Mouse (Mus musculus) bone marrow macrophage, adult 2 months (primary cell): ENCODE data around the gene Fam166a.

Experiments
- CTCF ChIP-seq: IDR thresholded peaks from 2 replicates; pipeline ENCODE4 v1.5.1; 2012; ENCODE audit warnings: low read depth, mild to moderate bottlenecking, low read length, moderate library complexity
- POLR2A ChIP-seq: IDR thresholded peaks from 2 replicates; pipeline ENCODE4 v1.6.1; 2012; ENCODE audit warnings: mild to moderate bottlenecking, low read depth, low read length, borderline replicate concordance

GRCm38 (mm10) chr2:25227406-25227805, 8.9 kb downstream of the Fam166a start:
- TF ChIP-seq CTCF (no peak), POLR2A (no peak)
